Mouse (Mus musculus) MEL (cell line): ENCODE data around the gene Olfr594. TPM values are rescaled to one million over a fixed set of nuclear protein-coding genes. Genes with fewer than 3 reads are reported as not detected.

Source experiments
- polyA plus RNA-seq, 2 experiments: library from polyadenylated mRNA; stranded (reverse) in 1 of 2; unstranded in 1 of 2; fragments of >175 nt in 1 of 2; fragments of >200 nt in 1 of 2; gene quantifications; 2 replicates each; pipeline versions ENCODE4 v1.2.1 to v1.2.4; 2012; ENCODE audit warnings: low replicate concordance in 2 of 2, low read depth in 1 of 2; ENCODE audit not compliant: insufficient read length in 2 of 2, insufficient read depth in 1 of 2, missing spikeins in 1 of 2
- total RNA-seq: library from RNA; depleted of rRNA; stranded (reverse); fragments of 300-350 nt; gene quantifications from 2 replicates; pipeline ENCODE4 v1.2.3, GENCODE M21; 2012; rRNA removed

Gene Olfr594
- total and polyA plus RNA-seq, 3 experiments: not detected

Other genes with a start within 250 kb of the Olfr594 start
- gene Olfr577, start 241.1 kb upstream of the Olfr594 start, total RNA-seq: not detected in 2 replicates
- not detected for gene Olfr577, start 241.1 kb upstream of the Olfr594 start, polyA plus RNA-seq
- gene Olfr578, start 227.7 kb upstream of the Olfr594 start, total RNA-seq: not detected in 2 replicates
- not detected for gene Olfr578, start 227.7 kb upstream of the Olfr594 start, polyA plus RNA-seq
- not detected in 2 replicates for gene Olfr582, start 179.0 kb upstream of the Olfr594 start, total RNA-seq
- gene Olfr582, start 179.0 kb upstream of the Olfr594 start, polyA plus RNA-seq: not detected
- not detected in 2 replicates for gene Olfr583, start 165.7 kb upstream of the Olfr594 start, total RNA-seq
- gene Olfr583, start 165.7 kb upstream of the Olfr594 start, polyA plus RNA-seq: not detected
- gene Olfr584, start 135.1 kb upstream of the Olfr594 start, total RNA-seq: not detected in 2 replicates
- not detected for gene Olfr584, start 135.1 kb upstream of the Olfr594 start, polyA plus RNA-seq
- gene Olfr585, start 119.3 kb upstream of the Olfr594 start, total RNA-seq: not detected in 2 replicates
- gene Olfr585, start 119.3 kb upstream of the Olfr594 start, polyA plus RNA-seq: not detected
- not detected in 2 replicates for gene Olfr586, start 91.4 kb upstream of the Olfr594 start, total RNA-seq
- not detected for gene Olfr586, start 91.4 kb upstream of the Olfr594 start, polyA plus RNA-seq
- not detected in 2 replicates for gene Olfr588-ps1, start 76.1 kb upstream of the Olfr594 start, total RNA-seq
- gene Olfr588-ps1, start 76.1 kb upstream of the Olfr594 start, polyA plus RNA-seq: not detected
- gene Olfr589, start 60.6 kb upstream of the Olfr594 start, total RNA-seq: not detected in 2 replicates
- gene Olfr589, start 60.6 kb upstream of the Olfr594 start, polyA plus RNA-seq: not detected
- gene Olfr591, start 38.7 kb upstream of the Olfr594 start, total RNA-seq: not detected in 2 replicates
- gene Olfr591, start 38.7 kb upstream of the Olfr594 start, polyA plus RNA-seq: not detected
- not detected in 2 replicates for gene Olfr592, start 32.2 kb upstream of the Olfr594 start, total RNA-seq
- not detected for gene Olfr592, start 32.2 kb upstream of the Olfr594 start, polyA plus RNA-seq
- gene Olfr593, start 5.1 kb upstream of the Olfr594 start, total RNA-seq: not detected in 2 replicates
- not detected for gene Olfr593, start 5.1 kb upstream of the Olfr594 start, polyA plus RNA-seq
- gene Usp17ld, start 35.5 kb downstream of the Olfr594 start, total RNA-seq: not detected in 2 replicates
- gene Usp17ld, start 35.5 kb downstream of the Olfr594 start, polyA plus RNA-seq: not detected
- not detected in 2 replicates for gene Olfr596, start 88.7 kb downstream of the Olfr594 start, total RNA-seq
- not detected for gene Olfr596, start 88.7 kb downstream of the Olfr594 start, polyA plus RNA-seq
- not detected in 2 replicates for gene Olfr597, start 99.3 kb downstream of the Olfr594 start, total RNA-seq
- not detected for gene Olfr597, start 99.3 kb downstream of the Olfr594 start, polyA plus RNA-seq
- gene Olfr598, start 106.6 kb downstream of the Olfr594 start, total RNA-seq: not detected in 2 replicates
- gene Olfr598, start 106.6 kb downstream of the Olfr594 start, polyA plus RNA-seq: not detected
- not detected in 2 replicates for gene Olfr599, start 118.9 kb downstream of the Olfr594 start, total RNA-seq
- gene Olfr599, start 118.9 kb downstream of the Olfr594 start, polyA plus RNA-seq: not detected
- gene Olfr600, start 132.7 kb downstream of the Olfr594 start, total RNA-seq: not detected in 2 replicates
- gene Olfr600, start 132.7 kb downstream of the Olfr594 start, polyA plus RNA-seq: not detected
- not detected in 2 replicates for gene Olfr601, start 145.7 kb downstream of the Olfr594 start, total RNA-seq
- not detected for gene Olfr601, start 145.7 kb downstream of the Olfr594 start, polyA plus RNA-seq
- gene Olfr603, start 169.2 kb downstream of the Olfr594 start, total RNA-seq: not detected in 2 replicates
- gene Olfr603, start 169.2 kb downstream of the Olfr594 start, polyA plus RNA-seq: not detected
- not detected in 2 replicates for gene Usp17lc, start 198.1 kb downstream of the Olfr594 start, total RNA-seq
- not detected for gene Usp17lc, start 198.1 kb downstream of the Olfr594 start, polyA plus RNA-seq
- gene Olfr605, start 228.4 kb downstream of the Olfr594 start, total RNA-seq: not detected in 2 replicates
- not detected for gene Olfr605, start 228.4 kb downstream of the Olfr594 start, polyA plus RNA-seq
- gene Olfr606, start 232.1 kb downstream of the Olfr594 start, total RNA-seq: not detected in 2 replicates
- gene Olfr606, start 232.1 kb downstream of the Olfr594 start, polyA plus RNA-seq: not detected
- gene Olfr607, start 247.2 kb downstream of the Olfr594 start, total RNA-seq: not detected in 2 replicates
- gene Olfr607, start 247.2 kb downstream of the Olfr594 start, polyA plus RNA-seq: not detected